Mouse (Mus musculus) hindbrain, postnatal 0 days (tissue): ENCODE results near the gene Bid. TPM values are rescaled to one million over a fixed set of nuclear protein-coding genes. Genes with fewer than 3 reads are reported as not detected.
"Not testable (repeated sequence)": the region's sequence is repeated elsewhere in the genome, so short reads cannot be mapped to it uniquely, and the experiment has no call there.

ENCODE experiments used
- ATAC-seq: fragments of 200-750 bp; cut with Nextera tagmentation; 2 replicates; pipeline ENCODE4 v1.8.0; 2017; ENCODE audit warnings: mild to moderate bottlenecking, moderate TSS enrichment, moderate library complexity
- DNase-seq: peaks from one replicate; pipeline ENCODE4 v3.0.0-alpha.2; 2015; ENCODE audit warnings: low spot score
- H3K27ac ChIP-seq: fragments of 300-500 bp; sonication (generic); 2 replicates; pipeline ENCODE4 v1.5.1; 2014; ENCODE audit warnings: mild to moderate bottlenecking
- H3K27me3 ChIP-seq: fragments of 300-500 bp; sonication (generic); 2 replicates; pipeline ENCODE4 v1.6.1; 2014; ENCODE audit warnings: low read length, mixed read lengths; ENCODE audit not compliant: insufficient read depth
- H3K36me3 ChIP-seq: fragments of 300-500 bp; sonication (generic); 2 replicates; pipeline ENCODE4 v1.6.1; 2014; ENCODE audit warnings: low read length, mixed read lengths; ENCODE audit not compliant: insufficient read depth
- H3K4me1 ChIP-seq: fragments of 300-500 bp; sonication (generic); 2 replicates; pipeline ENCODE4 v1.6.1; 2014; ENCODE audit warnings: antibody characterized with exemption, low read length, mixed read lengths; ENCODE audit not compliant: insufficient read depth
- H3K4me2 ChIP-seq: fragments of 300-500 bp; sonication (generic); 2 replicates; pipeline ENCODE4 v1.6.1; 2014; ENCODE audit warnings: low read depth, mild to moderate bottlenecking, low read length, moderate library complexity, mixed read lengths
- H3K4me3 ChIP-seq: fragments of 300-500 bp; sonication (generic); 2 replicates; pipeline ENCODE4 v1.5.1; 2014; ENCODE audit warnings: low read length
- H3K9ac ChIP-seq: fragments of 300-500 bp; sonication (generic); replicated peaks from 2 replicates; pipeline ENCODE4 v1.6.1; 2014; ENCODE audit warnings: mild to moderate bottlenecking, low read length, moderate library complexity, mixed read lengths
- H3K9me3 ChIP-seq: fragments of 300-500 bp; sonication (generic); 2 replicates; pipeline ENCODE4 v1.6.1; 2016; ENCODE audit warnings: low read length, mixed read lengths
- CTCF ChIP-seq: IDR thresholded peaks from 2 replicates; pipeline ENCODE4 v1.5.1; 2016; ENCODE audit warnings: antibody characterized with exemption, control low read depth, low read depth
- WGBS: fragments of 180-500 bp; shearing (Covaris S2); extraction: QIAGEN DNeasy Blood & Tissue Kit; methylation state at CpG from one replicate; pipeline ENCODE4 v1.1.7; 2014; 5-methylcytosine and 5-hydroxymethylcytosine counted together
- polyA plus RNA-seq: library from polyadenylated mRNA; unstranded; fragments of >200 nt; fragmentation: Nextera tagmentation; extraction: Ambion mirVana; gene quantifications from 2 replicates; pipeline ENCODE4 v1.2.1, GENCODE M21; 2015
- total RNA-seq: library from RNA; depleted of rRNA; stranded (reverse); fragments of >200 nt; gene quantifications from 2 replicates; pipeline ENCODE4 v1.2.3, GENCODE M21; 2014

The Bid gene
- total and polyA plus RNA-seq, 2 experiments from 2014 or later = 43.6 to 44.3 TPM

GRCm38 (mm10) chr6:120927765-120928164, 11.1 kb upstream of the Bid start:
- no peaks in the 10 kb centered on the region for H3K4me1 ChIP-seq
- 53% methylated on average over 3 of the region's 3 CpGs for WGBS
- ATAC-seq (peak; percentile 33; the same call in 1 of the 2 replicates), DNase-seq (peak; percentile 12)
- H3K4me3 ChIP-seq = no peak overlapping the region
- H3K36me3 ChIP-seq = peaks cover 4% of the 10 kb centered on the region; the same call in 1 of the 2 replicates
- no peak overlapping the region for H3K27ac ChIP-seq
- no peaks in the 10 kb centered on the region for H3K9me3 ChIP-seq
- H3K27me3 ChIP-seq = no peaks in the 10 kb centered on the region
- H3K9ac ChIP-seq = no peak overlapping the region
- no peak for TF ChIP-seq CTCF
- no peak overlapping the region for H3K4me2 ChIP-seq

DNA sequence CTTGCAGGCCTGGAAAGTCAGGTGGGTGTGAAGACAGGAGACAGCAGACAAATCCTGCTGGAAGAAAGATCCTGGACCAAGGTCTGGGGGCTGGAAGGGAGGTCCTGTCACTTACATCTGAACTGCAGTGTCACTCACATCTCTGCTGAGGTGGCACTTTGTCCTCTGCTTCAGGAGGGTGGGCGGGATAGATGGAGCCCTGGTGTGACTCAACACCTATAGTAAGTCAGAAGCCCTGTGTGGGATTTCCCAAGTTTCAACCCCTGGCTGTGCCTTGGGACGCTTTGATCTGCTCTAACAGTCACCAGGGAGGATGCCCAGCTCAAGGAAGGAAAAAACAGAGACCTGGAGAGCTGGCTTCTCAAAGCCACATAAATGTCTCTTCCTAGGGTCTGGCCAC, 10.2 kb upstream of the Bid start:
- no peaks in the 10 kb centered on the region for H3K4me1 ChIP-seq
- TF ChIP-seq CTCF = no peak
- H3K27ac ChIP-seq = no peak overlapping the region
- DNase-seq = no peak
- H3K9ac ChIP-seq = no peak overlapping the region
- H3K36me3 ChIP-seq = no peaks in the 10 kb centered on the region
- H3K27me3 ChIP-seq = no peaks in the 10 kb centered on the region
- no peak for ATAC-seq
- WGBS = 52% methylated on average over 2 of the region's 2 CpGs
- H3K4me3 ChIP-seq = no peak overlapping the region
- H3K4me2 ChIP-seq = no peak overlapping the region
- no peaks in the 10 kb centered on the region for H3K9me3 ChIP-seq

DNA sequence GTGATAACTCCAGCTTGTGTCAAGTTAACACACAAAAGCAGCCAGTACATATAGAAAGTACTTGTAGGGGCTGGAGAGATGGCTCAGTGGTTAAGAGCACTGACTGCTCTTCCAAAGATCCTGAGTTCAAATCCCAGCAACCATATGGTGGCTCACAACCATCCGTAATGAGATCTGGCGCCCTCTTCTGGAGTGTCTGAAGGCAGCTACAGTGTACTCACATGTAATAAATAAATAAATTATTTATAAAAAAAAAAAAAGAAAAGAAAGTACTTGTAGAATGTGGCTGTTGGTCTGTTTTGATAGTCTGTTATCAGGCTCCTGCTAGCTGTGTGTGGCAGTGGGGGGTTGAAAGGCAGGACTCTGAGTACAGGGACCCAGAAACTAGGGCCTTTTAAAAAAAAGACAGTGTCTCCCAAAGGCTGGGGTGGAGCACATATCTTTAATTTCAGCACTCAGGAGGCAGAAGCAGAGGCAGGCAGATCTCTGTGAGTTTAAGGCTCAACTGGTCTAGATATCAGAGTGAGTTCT, 8.2 kb upstream of the Bid start:
- ATAC-seq, H3K27me3 ChIP-seq, H3K4me3 ChIP-seq, DNase-seq, H3K4me2 ChIP-seq, H3K9ac ChIP-seq, H3K36me3 ChIP-seq, H3K27ac ChIP-seq, H3K9me3 ChIP-seq, H3K4me1 ChIP-seq: not testable (repeated sequence)
- 82% methylated on average over 2 of the region's 2 CpGs for WGBS

DNA sequence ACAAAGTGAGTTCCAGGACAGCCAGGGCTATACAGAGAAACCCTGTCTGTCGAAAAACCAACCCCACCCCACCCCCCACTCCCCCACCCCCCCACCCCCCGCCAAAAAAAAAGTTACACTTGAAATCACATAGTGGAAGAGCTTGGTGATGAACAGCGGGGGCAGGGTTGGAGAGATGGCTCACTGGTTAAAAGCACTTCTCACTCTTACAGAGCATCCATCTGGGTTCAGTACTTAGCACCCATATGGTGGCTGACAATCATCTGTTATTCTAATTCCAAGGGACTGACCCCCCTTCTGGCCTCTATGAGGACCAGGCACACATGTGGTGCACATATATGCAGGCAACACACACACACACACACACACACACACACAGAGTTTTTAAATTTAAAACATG, 1.3 kb upstream of the Bid start:
- Histone ChIP-seq H3K9ac (no peak overlapping the region), H3K4me3 (no peak overlapping the region), H3K9me3 (no peaks in the 10 kb centered on the region), H3K36me3 (no peaks in the 10 kb centered on the region), H3K27me3 (no peaks in the 10 kb centered on the region), H3K4me1 (0 out of 2 replicates have a peak, but pooled peaks cover 5% of the 10 kb centered on the region), H3K4me2 (no peak overlapping the region), H3K27ac (no peak overlapping the region)
- no peak for TF ChIP-seq CTCF
- WGBS = 47% methylated on average over 3 of the region's 3 CpGs
- DNase-seq (no peak), ATAC-seq (no peak)

- DNase-seq, H3K9me3 ChIP-seq, ATAC-seq, H3K27me3 ChIP-seq, H3K36me3 ChIP-seq, H3K4me1 ChIP-seq: not testable (repeated sequence)
- Histone ChIP-seq H3K9ac (peak overlapping the region; percentile 74), H3K4me3 (peak overlapping the region; percentile 68), H3K4me2 (peak overlapping the region; percentile 92), H3K27ac (peak overlapping the region; percentile 65; the same call in 1 of the 2 replicates)
- 33% methylated on average over 10 of the region's 14 CpGs for WGBS
These were observed 574 bp upstream of the Bid start for GRCm38 (mm10) chr6:120916972-120917881.

DNA sequence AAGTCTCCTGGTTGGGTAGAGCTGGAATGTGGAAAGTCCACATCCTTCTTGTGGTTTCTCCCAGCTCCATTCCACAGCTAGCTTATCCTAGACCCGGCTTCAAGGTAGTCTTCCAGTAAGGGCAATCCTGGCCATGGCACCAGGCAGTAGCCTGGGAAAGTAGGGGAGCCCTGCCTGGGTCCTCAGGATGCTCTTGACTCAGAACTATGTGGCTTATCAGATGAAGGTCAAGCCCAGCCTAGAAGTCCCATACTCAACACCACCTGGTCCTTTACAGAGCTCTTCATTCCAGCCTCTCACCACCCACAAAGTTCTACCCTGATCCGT, 1.0 kb downstream of the Bid start:
- Histone ChIP-seq H3K27me3 (no peaks in the 10 kb centered on the region), H3K27ac (no peak overlapping the region), H3K4me1 (0 out of 2 replicates have a peak, but pooled peaks cover 5% of the 10 kb centered on the region), H3K9me3 (no peaks in the 10 kb centered on the region), H3K4me2 (peak overlapping the region; percentile 92), H3K4me3 (peak overlapping the region; percentile 68; the same call in 1 of the 2 replicates), H3K9ac (no peak overlapping the region), H3K36me3 (no peaks in the 10 kb centered on the region)
- 47% methylated on average over 2 of the region's 2 CpGs for WGBS
- TF ChIP-seq CTCF = no peak
- DNase-seq = no peak
- ATAC-seq = peak; percentile 1; the same call in 1 of the 2 replicates
